Comparison of ENCODE assay signal across 20 mouse cellular contexts in genomic region chr5:75906102-75906501, GRCm38 (mm10).
DNase-seq lines count a peak whose midpoint lies in the region; ATAC-seq lines count a peak whose summit lies in the region.
"Had no signal": no experiment of that assay in that cellular context is flagged by ENCODE, and none has a peak within 500 bp of the region (broad histone marks: within the 10 kb centered on the region; RNA-seq: fewer than 3 reads in every experiment).

No protein-coding gene starts in this region.

- H3K4me1 ChIP-seq in kidney, embryonic 15.5 days: no peaks in the 10 kb centered on the region; the same call in 1 of the 2 replicates
- H3K4me1 ChIP-seq: forebrain, embryonic 12.5 days; limb, embryonic 12.5 days; midbrain, embryonic 10.5 days had no signal

- no peak overlapping the region for H3K9ac ChIP-seq in kidney, embryonic 15.5 days
- H3K9ac ChIP-seq: forebrain, embryonic 12.5 days; heart, embryonic 13.5 days; limb, embryonic 12.5 days; liver, embryonic 14.5 days had no signal

- H3K9me3 ChIP-seq in kidney, embryonic 15.5 days (replicated peaks): no peaks in the 10 kb centered on the region
- H3K9me3 ChIP-seq: forebrain, embryonic 12.5 days; heart, embryonic 13.5 days; limb, embryonic 12.5 days; midbrain, embryonic 10.5 days had no signal

- no peak overlapping the region for H3K4me3 ChIP-seq in kidney, embryonic 15.5 days (replicated peaks)
- H3K4me3 ChIP-seq: forebrain, embryonic 12.5 days; heart, embryonic 13.5 days; limb, embryonic 12.5 days; midbrain, embryonic 10.5 days had no signal

- no peak overlapping the region for H3K27ac ChIP-seq in kidney, embryonic 15.5 days
- H3K27ac ChIP-seq: forebrain, embryonic 12.5 days; heart, embryonic 13.5 days; limb, embryonic 12.5 days; liver, embryonic 14.5 days; macrophage; midbrain, embryonic 10.5 days had no signal

- no peak overlapping the region for H3K4me2 ChIP-seq in kidney, embryonic 15.5 days
- H3K4me2 ChIP-seq: forebrain, embryonic 12.5 days; heart, embryonic 13.5 days; limb, embryonic 12.5 days had no signal

- no peaks in the 10 kb centered on the region for H3K27me3 ChIP-seq in kidney, embryonic 15.5 days
- H3K27me3 ChIP-seq: CH12.LX; forebrain, embryonic 12.5 days; heart, embryonic 13.5 days; limb, embryonic 12.5 days had no signal

- peak; percentile 43 for DNase-seq in adrenal gland, postnatal 14 days
- no peak for DNase-seq in adrenal gland, postnatal 4 days (ENCODE audit: low spot score in 2 of 2)
- DNase-seq in kidney, adult 18-20 months: peak; percentile 40
- DNase-seq in adipocyte (ENCODE audit: low spot score): peak; percentile 35
- DNase-seq in kidney, adult 9 months: peak; percentile 61
- no peak for DNase-seq in Muller cell, postnatal 12 days (ENCODE audit: inconsistent ontology term)
- DNase-seq in layer of hippocampus, adult 8-10 months (ENCODE audit: low spot score in 2 of 2): no peak
- DNase-seq: cerebellum, adult 9-11 months; right cerebral cortex, postnatal 14 days; thymus, postnatal 36 days had no signal

- no peak for ATAC-seq in kidney, embryonic 15.5 days (replicated peaks; ENCODE audit: low FRiP score)
- ATAC-seq: hindbrain, embryonic 16.5 days; intestine, postnatal 0 days had no signal

- WGBS in kidney, embryonic 15.5 days: 38% methylated on average over 4 of the region's 4 CpGs

- no peaks in the 10 kb centered on the region for H3K36me3 ChIP-seq in kidney, embryonic 15.5 days
- H3K36me3 ChIP-seq: forebrain, embryonic 12.5 days; heart, embryonic 13.5 days; limb, embryonic 12.5 days; midbrain, embryonic 10.5 days had no signal

Comparison
In these comparisons a context has a peak if more than half of its experiments do, and no peak if none do; other contexts are left out.
1. DNase-seq: peak in adrenal gland, postnatal 14 days (single experiment), kidney, adult 18-20 months (single experiment), adipocyte (single experiment) and kidney, adult 9 months (single experiment); none in adrenal gland, postnatal 4 days (0 of 2), Muller cell, postnatal 12 days (single experiment) and layer of hippocampus, adult 8-10 months (0 of 2).